Mouse (Mus musculus) liver, embryonic 16.5 days (tissue): ENCODE data around the gene 1700001C02Rik. TPM values are rescaled to one million over a fixed set of nuclear protein-coding genes. Genes with fewer than 3 reads are reported as not detected.

Experiments used
- ATAC-seq: fragments of 200-750 bp; cut with Nextera tagmentation; 2 replicates; pipeline ENCODE4 v1.8.0; 2017; ENCODE audit warnings: low read depth, mild to moderate bottlenecking, moderate number of reproducible peaks, moderate library complexity
- H3K27ac ChIP-seq: fragments of 300-500 bp; sonication (generic); 2 replicates; pipeline ENCODE4 v1.5.1; 2014; ENCODE audit warnings: mild to moderate bottlenecking, low read length
- H3K27me3 ChIP-seq: fragments of 300-500 bp; sonication (generic); 2 replicates; pipeline ENCODE4 v1.6.1; 2014; ENCODE audit warnings: low read depth, low read length, mixed read lengths; ENCODE audit not compliant: control insufficient read depth, insufficient read depth
- H3K36me3 ChIP-seq: fragments of 300-500 bp; sonication (generic); 2 replicates; pipeline ENCODE4 v1.6.1; 2014; ENCODE audit warnings: mild to moderate bottlenecking; ENCODE audit not compliant: control insufficient read depth, insufficient read depth
- H3K4me1 ChIP-seq: fragments of 300-500 bp; sonication (generic); 2 replicates; pipeline ENCODE4 v1.6.1; 2014; ENCODE audit warnings: low read depth, low read length, mixed read lengths; ENCODE audit not compliant: control insufficient read depth
- H3K4me2 ChIP-seq: fragments of 300-500 bp; sonication (generic); 2 replicates; pipeline ENCODE4 v1.6.1; 2014; ENCODE audit warnings: low read depth, low read length, mixed read lengths
- H3K4me3 ChIP-seq: fragments of 300-500 bp; sonication (generic); 2 replicates; pipeline ENCODE4 v1.5.1; 2014; ENCODE audit warnings: low read depth, mild to moderate bottlenecking, low read length
- H3K9ac ChIP-seq: fragments of 300-500 bp; sonication (generic); 2 replicates; pipeline ENCODE4 v1.6.1; 2014; ENCODE audit warnings: low read depth, low read length
- H3K9me3 ChIP-seq: fragments of 300-500 bp; sonication (generic); replicated peaks from 2 replicates; pipeline ENCODE4 v1.6.1; 2016; ENCODE audit warnings: low read length; ENCODE audit not compliant: control insufficient read depth
- WGBS: fragments of 180-500 bp; shearing (Covaris S2); extraction: QIAGEN DNeasy Blood & Tissue Kit; methylation state at CpG from one replicate; pipeline ENCODE4 v1.1.7; 2014; ENCODE audit not compliant: insufficient replicate concordance; 5-methylcytosine and 5-hydroxymethylcytosine counted together
- polyA plus RNA-seq: library from polyadenylated mRNA; unstranded; fragments of >200 nt; fragmentation: Nextera tagmentation; extraction: Ambion mirVana; gene quantifications from 2 replicates; pipeline ENCODE4 v1.2.1, GENCODE M21; 2015

Gene 1700001C02Rik
- polyA plus RNA-seq, 1 experiment from 2014 or later = not detected

- Histone ChIP-seq H3K9ac (no peak overlapping the region), H3K4me1 (no peaks in the 10 kb centered on the region), H3K4me2 (no peak overlapping the region), H3K27ac (no peak overlapping the region), H3K36me3 (no peaks in the 10 kb centered on the region), H3K9me3 (no peaks in the 10 kb centered on the region), H3K4me3 (no peak overlapping the region), H3K27me3 (no peaks in the 10 kb centered on the region; the same call in 1 of the 2 replicates)
- no peak for ATAC-seq
- 63% methylated on average over 5 of the region's 5 CpGs for WGBS
Observed at GRCm38 (mm10) chr5:30527129-30527528, 61.3 kb downstream of the 1700001C02Rik start.

- 29% methylated on average over 4 of the region's 4 CpGs for WGBS
- no peaks in the 10 kb centered on the region for H3K9me3 ChIP-seq
- ATAC-seq = no peak
Observed at GRCm38 (mm10) chr5:30528906-30529305, 63.1 kb downstream of the 1700001C02Rik start.

More at GRCm38 (mm10) chr5:30528906-30529305, 63.1 kb downstream of the 1700001C02Rik start:
- no peaks in the 10 kb centered on the region for H3K36me3 ChIP-seq
- H3K27ac ChIP-seq = no peak overlapping the region
- H3K4me2 ChIP-seq = no peak overlapping the region
- no peak overlapping the region for H3K9ac ChIP-seq
- H3K4me3 ChIP-seq = no peak overlapping the region
- no peaks in the 10 kb centered on the region; the same call in 1 of the 2 replicates for H3K27me3 ChIP-seq
- no peaks in the 10 kb centered on the region for H3K4me1 ChIP-seq

Other genes starting within 250 kb of the 1700001C02Rik start
- 11.7 and 12.5 TPM in 2 replicates for gene Selenoi, start 233.5 kb upstream of the 1700001C02Rik start, polyA plus RNA-seq
- 1.8 and 2.0 TPM in 2 replicates for gene Drc1, start 184.7 kb upstream of the 1700001C02Rik start, polyA plus RNA-seq
- not detected in 2 replicates for gene Otof, start 4.1 kb upstream of the 1700001C02Rik start, polyA plus RNA-seq
- not detected in 2 replicates for gene Cib4, start 79.8 kb downstream of the 1700001C02Rik start, polyA plus RNA-seq
- 0.13 and 0.47 TPM in 2 replicates for gene Kcnk3, start 122.1 kb downstream of the 1700001C02Rik start, polyA plus RNA-seq
- gene Slc35f6, start 181.9 kb downstream of the 1700001C02Rik start, polyA plus RNA-seq = 10.5 and 12.6 TPM in 2 replicates
- gene Cenpa, start 200.7 kb downstream of the 1700001C02Rik start, polyA plus RNA-seq = 160 and 163 TPM in 2 replicates
- gene Dpysl5, start 245.5 kb downstream of the 1700001C02Rik start, polyA plus RNA-seq = 0.32 and 0.37 TPM in 2 replicates